Mouse (Mus musculus) E14TG2a.4 (cell line): ENCODE data around the gene Ccdc88c.

Source experiments
- CTCF ChIP-seq: conservative IDR thresholded peaks from 2 replicates; pipeline ENCODE4 v1.5.1; 2014; ENCODE audit warnings: low read length
- NANOG ChIP-seq: IDR thresholded peaks from 2 replicates; pipeline ENCODE4 v1.6.1; 2014; ENCODE audit warnings: borderline replicate concordance, low read length, mixed read lengths
- POU5F1 ChIP-seq: IDR thresholded peaks from 2 replicates; pipeline ENCODE4 v1.6.1; 2014; ENCODE audit warnings: low read length, borderline replicate concordance

DNA sequence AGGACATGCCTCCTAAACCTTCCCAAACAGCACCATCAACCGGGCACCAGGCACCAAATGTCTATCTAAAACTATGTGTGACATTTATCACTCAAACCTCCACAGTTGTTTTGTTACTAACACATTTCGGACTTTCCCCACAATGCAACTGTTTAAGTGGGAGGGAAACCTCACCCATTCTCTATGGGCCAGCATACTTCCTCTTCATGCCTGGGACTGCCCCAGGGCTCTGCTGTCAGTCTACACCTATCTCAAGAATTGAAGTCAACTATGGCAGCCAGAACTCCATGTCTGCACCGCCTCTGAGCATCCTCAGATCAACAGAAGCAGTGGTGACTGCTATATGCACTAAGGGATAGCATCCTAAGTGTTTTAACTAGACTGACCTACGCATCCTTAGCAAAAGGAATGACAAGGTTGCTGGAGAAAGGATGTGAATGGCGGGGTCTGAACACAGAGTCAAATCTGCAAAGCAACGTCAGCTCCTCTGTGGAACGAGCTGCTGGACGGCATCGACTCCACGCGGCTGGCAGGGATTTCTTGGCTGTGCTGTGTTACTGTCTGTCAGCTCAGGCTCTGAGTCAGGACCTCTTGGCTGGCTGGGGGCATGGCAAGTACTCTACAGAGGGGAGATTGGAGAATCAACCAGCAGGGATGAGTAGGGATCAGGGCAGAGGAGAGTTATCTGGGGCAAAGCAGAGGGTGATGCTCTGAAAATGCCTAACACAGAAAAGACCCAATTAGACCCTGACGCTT, 23.0 kb downstream of the Ccdc88c start:
- no peak for TF ChIP-seq CTCF
- no peak for TF ChIP-seq NANOG
- TF ChIP-seq POU5F1, result no peak
